Mouse (Mus musculus): ENCODE results near the gene Arhgap9. TPM values are rescaled to one million over a fixed set of nuclear protein-coding genes. Genes with fewer than 3 reads are reported as not detected.

Arhgap9 gene
- polyA plus RNA-seq, 3 experiments from 2014 or later, result 91.9 to 112 (median 108) TPM

DNA sequence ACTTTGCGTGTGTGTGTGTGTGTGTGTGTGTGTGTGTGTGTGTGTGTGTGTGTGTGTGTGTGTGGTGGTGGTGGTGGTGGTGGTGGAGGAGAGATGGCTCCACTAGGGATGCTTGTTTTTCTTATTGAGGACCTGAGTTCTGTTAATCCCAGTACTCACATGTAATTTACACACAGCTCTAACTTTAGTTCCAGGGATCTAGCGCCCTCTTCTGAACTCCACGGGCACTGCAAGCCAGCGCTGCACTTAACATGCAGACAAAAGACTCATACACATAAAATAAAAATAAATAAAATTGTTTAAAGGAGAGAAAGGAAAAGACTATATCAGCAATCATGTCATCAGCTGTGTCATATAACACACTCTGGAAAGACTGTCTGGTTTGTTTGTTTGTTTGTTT, 27.2 kb downstream of the Arhgap9 start:
- ATAC-seq, result no peak

DNA sequence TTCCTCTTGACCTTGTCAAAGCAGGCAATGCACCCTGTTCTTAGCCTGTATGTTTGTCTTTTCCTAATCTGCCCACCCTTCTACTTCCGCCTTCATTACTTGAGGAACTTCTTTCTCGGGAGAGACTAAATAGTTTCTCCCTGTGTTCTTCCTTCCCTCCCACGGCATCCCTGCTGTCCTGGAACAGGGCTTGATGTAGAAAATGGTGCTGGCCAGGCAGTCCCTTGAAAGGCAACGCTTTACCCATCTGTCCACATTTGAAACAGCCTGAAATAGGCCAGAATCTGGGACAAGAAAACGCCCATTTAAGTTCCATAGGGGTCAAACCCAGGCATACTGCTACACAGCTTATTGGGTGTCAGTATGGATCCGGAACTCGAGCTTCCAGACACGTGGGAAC, 28.0 kb downstream of the Arhgap9 start:
- ATAC-seq, result no peak

DNA sequence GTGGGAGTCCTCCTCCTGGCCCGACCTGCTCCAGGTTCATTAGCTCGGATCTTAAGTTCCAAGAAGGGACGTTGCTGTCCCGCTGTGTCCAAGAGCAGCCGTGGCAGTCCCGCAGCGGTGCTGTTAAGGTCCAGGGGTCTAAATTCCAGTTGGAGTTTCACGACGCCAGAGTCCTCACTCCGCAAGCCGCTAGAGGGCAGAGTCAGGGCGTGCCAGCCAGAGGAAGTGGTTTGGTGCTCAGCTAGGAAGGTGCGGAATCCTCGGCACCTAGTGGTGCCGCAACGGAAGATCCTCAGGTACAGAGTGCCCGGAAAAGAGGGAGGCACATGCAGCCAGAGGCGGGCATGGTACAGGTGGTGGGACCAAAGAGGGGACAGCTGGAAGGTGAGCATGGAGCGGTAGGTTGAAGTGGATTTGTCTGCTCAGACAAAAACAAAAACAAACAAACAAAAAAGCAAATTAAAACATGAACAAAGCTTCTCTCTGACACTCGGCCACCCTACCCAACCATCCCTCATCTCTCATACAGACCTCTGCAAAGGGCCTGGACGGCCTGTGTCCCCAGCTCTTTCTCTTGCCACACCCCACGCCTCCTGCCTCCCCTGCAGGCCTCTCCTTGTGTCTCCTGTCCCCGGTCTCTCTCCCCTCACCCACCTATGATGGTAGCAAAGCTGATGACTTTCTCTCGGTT, 29.0 kb downstream of the Arhgap9 start:
- ATAC-seq, result peak; percentile 99

DNA sequence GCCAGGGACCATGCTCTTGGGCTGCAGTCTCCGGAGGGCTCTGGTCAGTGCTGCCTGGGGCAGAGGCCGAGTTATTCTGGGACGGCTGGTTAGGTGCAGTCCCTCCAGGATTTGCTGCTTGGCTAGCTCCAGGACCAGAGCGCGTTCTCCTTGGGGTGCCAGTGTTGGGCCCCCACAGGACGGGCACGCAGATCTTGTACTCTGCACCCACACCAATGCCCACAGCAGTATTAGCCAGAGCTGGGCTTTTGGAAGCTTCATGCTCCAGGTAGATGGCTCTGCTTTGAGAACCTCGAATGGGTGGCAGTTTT, 29.5 kb downstream of the Arhgap9 start:
- ATAC-seq, result no peak

DNA sequence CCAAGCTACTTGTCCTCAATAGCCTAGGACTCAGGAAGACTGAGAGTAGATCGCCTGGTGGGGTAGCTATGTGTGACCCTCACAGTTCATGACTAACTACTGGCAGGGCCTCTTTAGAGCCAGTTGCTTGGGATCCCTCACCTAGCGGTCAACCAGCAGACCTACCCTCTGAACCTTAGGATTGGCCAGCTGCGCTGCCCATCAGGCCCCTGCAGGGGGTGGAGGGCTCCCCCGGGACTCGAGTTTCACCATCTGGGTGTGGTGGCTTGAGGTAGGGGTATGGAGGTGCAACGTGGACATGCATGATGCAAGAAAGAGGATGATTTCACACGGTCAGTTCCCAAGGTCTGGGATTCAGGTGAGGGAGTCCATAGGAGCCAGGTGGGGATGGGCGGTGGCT, 30.0 kb downstream of the Arhgap9 start:
- no peak for ATAC-seq

DNA sequence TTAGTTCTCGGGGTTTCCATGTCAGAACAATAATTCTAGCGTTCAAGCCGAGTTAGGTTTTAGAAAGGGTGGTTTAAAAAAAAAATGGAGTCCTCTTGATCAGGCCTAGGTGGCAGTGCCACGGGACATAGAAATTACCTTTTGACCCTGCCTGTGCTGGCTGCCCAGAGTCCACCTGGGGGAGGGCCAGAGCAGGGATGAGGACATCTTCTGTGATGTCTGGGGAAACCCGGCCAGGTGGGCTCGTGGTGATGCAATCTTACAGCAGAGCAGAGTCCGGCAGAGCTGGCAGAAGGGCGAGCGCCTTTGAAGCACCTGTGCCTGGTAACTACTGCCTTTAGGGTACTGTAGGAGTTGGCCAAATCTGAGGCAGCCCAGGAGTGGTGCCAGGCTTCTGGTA, 30.4 kb downstream of the Arhgap9 start:
- no peak for ATAC-seq

DNA sequence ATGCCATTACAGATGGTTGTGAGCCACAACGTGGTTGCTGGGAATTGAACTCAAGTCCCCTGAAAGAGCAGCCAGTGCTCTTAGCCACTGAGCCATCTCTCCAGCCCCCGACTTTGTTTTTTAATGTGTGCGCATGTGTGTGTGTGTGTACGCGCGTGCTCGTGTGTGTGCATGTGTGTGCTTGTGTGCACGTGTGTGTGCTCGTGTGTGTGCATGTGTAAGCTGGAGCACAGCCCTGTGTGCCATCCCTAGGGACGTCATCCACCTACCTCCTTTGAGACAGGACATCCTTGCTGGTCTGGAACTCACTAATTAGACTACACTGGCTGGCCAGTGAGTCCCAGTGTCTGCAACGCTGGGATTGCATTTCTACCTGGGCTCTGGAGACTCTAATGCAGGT, 31.0 kb downstream of the Arhgap9 start:
- no peak for ATAC-seq

DNA sequence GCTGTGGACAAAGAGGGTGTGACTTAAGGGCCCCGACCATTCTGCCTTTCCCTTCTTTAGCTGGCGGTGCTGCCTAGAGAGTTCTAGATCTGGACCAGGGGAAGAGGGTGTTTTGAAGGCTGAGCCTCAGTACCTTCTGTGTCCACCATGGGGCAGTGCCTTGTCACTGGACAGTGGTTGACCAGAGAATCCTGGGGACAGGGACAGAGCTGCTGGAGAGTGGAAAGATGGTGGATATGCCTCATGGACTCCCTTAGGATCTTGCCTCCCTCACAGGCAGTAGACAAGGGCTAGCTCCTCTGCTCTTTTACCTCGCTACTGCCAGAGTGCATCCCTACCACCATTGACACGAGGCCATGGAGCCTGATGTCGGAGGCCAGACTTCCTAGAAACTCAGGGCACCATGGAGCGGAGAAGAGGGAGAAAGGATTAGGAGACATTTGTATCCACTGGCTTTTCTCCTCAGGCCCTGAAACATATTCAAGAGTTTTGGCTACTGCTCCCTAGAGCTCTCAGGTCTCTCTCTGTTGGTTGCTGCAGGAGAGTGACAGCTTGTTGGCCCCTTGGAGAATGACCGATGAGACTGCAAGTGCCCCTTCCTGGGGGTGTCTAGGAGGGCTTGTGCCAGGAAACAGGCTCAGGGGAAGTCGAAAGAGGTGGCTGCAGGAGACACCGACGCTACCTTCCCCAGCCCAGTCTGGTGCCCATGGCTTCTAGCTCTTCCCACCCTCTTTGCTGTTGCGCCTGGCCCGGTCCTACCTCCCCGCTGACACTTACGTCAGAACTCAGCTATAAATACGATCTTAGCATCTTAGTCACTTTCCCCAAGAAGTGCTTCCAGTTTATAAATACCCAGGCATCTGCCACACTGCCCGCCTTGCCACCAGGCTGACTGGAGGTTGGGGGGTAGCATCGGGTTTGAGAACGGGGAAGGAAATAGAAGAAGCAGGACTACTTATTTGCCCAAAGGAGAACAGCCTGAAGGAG, 32.4 kb downstream of the Arhgap9 start, which contains the start of gene Inhbe:
Gene Inhbe (minus strand): TSS at position 503 of the 987 bp plus-strand sequence.
- no peak for ATAC-seq

DNA sequence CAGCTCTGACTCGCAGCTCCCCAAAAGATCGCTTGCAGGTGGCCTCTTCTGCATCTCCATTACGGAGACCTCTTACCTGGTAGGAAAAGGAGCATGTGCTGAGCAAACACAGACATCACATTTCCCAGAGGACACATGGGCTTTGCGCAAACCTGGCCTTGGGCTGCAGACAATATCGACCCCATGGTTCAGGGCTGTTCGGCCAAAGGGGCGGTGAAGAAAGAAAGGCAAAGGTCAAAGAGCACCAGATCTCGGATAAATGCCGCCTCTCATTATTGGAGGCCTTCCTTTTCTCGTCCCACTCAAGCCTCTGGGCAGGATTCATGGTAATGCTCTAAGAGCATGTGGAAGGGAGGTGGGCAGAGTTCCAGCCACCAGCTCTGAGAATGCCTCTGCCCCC, 33.6 kb downstream of the Arhgap9 start:
- no peak for ATAC-seq

DNA sequence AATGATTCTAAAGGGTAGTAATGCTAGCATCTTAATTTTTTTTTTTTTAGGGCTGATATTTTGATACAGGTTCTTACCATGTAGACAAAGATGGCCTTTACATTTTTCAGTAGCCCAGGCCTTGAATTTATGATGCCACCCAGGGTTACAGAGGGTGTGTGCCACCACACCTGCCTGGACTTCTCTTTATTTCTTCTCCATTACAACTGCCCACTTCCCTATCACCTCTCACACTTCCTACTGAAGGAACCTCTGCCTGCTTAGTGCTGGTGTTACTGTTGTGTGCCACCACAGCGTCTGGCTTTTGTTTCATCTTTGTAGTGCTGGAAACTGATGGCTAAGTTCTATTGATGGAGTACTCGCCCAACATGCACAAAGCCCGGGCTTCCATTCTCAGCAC, 39.0 kb downstream of the Arhgap9 start:
- no peak for ATAC-seq

DNA sequence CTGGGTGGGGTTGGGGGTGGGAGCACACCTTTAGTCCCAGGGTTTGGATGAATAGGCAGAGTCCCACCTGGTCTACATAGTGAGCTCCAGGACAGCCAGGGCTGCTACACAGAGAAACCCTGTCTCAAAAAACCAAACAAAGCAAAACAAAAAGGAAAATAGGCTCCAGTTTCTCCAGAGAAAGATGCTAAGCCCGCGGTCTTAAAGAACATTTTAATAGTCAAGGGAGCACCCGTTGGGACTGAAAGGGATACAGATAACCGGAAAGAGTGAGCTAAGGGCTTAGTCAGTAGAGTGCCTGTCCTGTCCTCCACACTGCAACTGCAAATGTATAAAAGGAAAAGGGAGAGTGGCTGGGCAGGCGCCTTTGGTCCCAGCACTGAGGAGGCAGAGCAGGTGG, 45.4 kb downstream of the Arhgap9 start:
- no peak for ATAC-seq

DNA sequence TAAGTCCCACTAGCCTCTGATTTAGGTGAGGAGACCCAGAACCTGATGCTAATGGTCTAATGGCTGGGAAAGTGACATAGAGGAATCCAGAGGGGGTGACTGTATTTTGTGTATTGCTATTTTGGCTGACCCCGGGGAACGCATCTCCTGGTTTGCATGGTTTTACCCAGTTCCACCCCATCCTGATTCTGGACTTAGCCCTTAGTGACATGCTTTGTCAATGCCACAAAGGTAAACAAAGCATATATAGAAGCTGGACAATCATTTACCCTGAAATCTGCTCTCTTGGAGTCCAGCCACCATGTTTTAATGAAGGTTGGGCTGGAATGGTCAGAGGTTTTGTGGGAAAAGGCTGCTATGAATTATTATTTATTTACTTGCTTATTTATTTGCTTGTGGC, 46.5 kb downstream of the Arhgap9 start:
- no peak for ATAC-seq

DNA sequence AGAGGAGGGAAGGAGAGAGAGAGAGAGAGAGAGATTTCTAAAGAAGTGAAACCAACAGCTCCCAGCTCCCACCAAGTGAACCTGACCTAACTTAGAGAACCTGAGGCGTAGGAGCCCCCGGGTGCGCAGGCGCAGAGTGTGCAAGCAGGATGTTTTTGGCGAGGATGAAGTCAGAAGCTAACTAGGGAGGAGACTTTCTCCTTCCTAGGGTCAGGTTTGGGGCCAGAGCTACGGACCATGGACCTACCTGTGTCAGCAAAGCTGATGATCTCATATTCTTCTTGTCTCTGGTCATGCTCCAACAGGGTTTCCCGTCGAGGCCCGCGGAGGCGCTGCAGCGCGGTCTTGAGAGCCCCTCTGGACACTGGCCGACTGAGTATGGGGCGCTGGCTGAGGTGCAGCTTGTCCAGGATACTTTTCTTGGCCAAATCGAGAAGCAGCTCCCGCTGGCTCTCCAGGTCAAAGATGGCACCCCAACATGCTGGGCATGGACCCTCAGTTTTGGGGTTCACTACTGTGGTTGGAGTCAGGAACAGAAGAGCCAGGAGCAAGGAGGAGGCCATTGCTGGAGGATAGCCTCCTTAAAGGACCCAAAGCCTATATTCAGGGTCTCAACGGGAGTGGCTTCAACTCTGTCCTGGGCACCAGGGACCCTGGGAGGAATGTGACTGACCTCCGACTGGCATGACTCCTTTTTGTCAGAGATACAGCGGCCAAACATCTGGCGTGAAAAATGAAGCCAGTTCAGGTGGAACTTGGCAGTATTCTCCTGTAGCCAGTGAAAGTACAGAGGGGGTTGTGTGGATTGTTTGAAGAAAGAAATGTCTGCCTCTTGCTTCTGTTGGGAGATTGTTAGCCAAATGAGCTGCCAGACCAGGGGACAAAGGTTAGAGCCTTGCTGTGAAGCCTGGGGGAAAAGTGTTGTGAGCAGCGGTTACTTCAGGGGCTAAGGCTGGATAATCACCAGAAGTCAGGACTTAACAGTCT, 48.4 kb downstream of the Arhgap9 start, which contains the start of gene Inhbc:
Gene Inhbc (minus strand): TSS at position 598 of the 987 bp plus-strand sequence.
- no peak for ATAC-seq

DNA sequence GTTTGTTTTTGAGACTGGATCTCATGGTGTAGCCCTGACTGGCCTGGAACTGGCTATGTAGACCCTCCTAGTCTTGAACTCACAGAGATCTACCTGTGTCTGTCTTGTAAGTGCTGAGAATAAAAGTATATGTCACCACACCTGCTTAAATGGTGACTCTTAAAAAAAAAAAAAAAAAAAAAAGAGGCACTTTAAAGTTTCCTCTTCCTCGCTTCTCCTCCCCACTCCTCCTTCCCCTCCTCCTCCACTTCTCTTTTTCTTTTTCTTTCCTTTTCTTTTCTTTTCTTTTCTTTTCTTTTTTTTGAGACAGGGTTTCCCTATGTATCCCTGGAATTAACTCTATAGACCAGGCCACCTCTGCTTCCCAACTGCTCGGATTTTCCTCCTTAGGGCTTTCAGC, 49.3 kb downstream of the Arhgap9 start:
- no peak for ATAC-seq

DNA sequence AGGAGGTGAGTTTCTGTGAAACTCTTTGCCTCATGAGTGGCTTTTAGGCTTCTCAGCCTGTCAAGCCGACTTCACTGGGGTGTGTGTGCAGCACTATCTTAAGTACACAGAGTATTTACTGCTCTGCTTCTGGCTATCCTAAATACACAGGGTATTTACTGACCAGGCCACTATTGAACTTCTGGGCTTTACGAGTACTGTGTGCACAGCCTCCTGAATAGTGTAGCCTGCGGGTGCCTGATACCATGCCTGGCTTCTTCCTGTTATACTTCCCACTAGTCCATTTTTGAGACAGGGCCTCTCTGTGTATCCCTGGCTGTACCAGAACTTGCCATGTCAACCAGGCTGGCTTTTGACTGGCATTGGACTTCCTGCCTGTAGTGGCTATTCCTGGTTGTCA, 55.9 kb downstream of the Arhgap9 start:
- ATAC-seq, result no peak

Other genes with a start within 250 kb of the Arhgap9 start
- gene Agap2, start 246.7 kb upstream of the Arhgap9 start, polyA plus RNA-seq (2017; shearing (Covaris generic)), result 10 to 100 TPM; 25.9 to 32.1 (median 31.2) TPM
- gene Os9, start 200.8 kb upstream of the Arhgap9 start, polyA plus RNA-seq (2017; shearing (Covaris generic)), result 10 to 100 TPM; 61.9 to 81.5 (median 75.8) TPM
- 100 to 1,000 TPM; 181 to 204 (median 188) TPM for gene B4galnt1, start 156.7 kb upstream of the Arhgap9 start, polyA plus RNA-seq (2017; shearing (Covaris generic))
- 1 to 10 TPM; 3.2 to 4.3 (median 3.2) TPM for gene Slc26a10, start 141.3 kb upstream of the Arhgap9 start, polyA plus RNA-seq (2017; shearing (Covaris generic))
- under 1 TPM in 1 of 3 experiments, not detected in 2; 0.20 TPM for gene Arhgef25, start 131.9 kb upstream of the Arhgap9 start, polyA plus RNA-seq (2017; shearing (Covaris generic))
- 10 to 100 TPM; 35.2 to 56.0 (median 47.0) TPM for gene Dtx3, start 126.2 kb upstream of the Arhgap9 start, polyA plus RNA-seq (2017; shearing (Covaris generic))
- gene Pip4k2c, start 110.4 kb upstream of the Arhgap9 start, polyA plus RNA-seq (2017; shearing (Covaris generic)), result 10 to 100 TPM; 25.7 to 32.1 (median 26.0) TPM
- under 1 TPM in 2 of 3 experiments, not detected in 1; 0.16 to 0.19 TPM for gene Kif5a, start 58.6 kb upstream of the Arhgap9 start, polyA plus RNA-seq (2017; shearing (Covaris generic))
- gene Dctn2, start 55.6 kb upstream of the Arhgap9 start, polyA plus RNA-seq (2017; shearing (Covaris generic)), result 10 to 100 TPM; 54.0 to 61.1 (median 56.9) TPM
- gene Mbd6, start 32.9 kb upstream of the Arhgap9 start, polyA plus RNA-seq (2017; shearing (Covaris generic)), result 10 to 100 TPM in 1 of 3 experiments, 1 to 10 TPM in 2; 4.0 to 11.8 (median 6.4) TPM
- 10 to 100 TPM; 20.7 to 28.9 (median 21.3) TPM for gene Mars, start 10.2 kb upstream of the Arhgap9 start, polyA plus RNA-seq (2017; shearing (Covaris generic))
- under 1 TPM in 2 of 3 experiments, not detected in 1; 0.49 to 0.56 TPM for gene Gli1, start 20.0 kb downstream of the Arhgap9 start, polyA plus RNA-seq (2017; shearing (Covaris generic))
- gene Inhbe, start 32.4 kb downstream of the Arhgap9 start, polyA plus RNA-seq (2017; shearing (Covaris generic)), result not detected
- gene Inhbc, start 48.5 kb downstream of the Arhgap9 start, polyA plus RNA-seq (2017; shearing (Covaris generic)), result not detected
- gene R3hdm2, start 58.4 kb downstream of the Arhgap9 start, polyA plus RNA-seq (2017; shearing (Covaris generic)), result 10 to 100 TPM; 11.8 to 17.6 (median 12.0) TPM
- under 1 TPM in 1 of 3 experiments, not detected in 2; 0.35 TPM for gene Stac3, start 179.7 kb downstream of the Arhgap9 start, polyA plus RNA-seq (2017; shearing (Covaris generic))
- gene Ndufa4l2, start 193.0 kb downstream of the Arhgap9 start, polyA plus RNA-seq (2017; shearing (Covaris generic)), result not detected
- gene Shmt2, start 200.5 kb downstream of the Arhgap9 start, polyA plus RNA-seq (2017; shearing (Covaris generic)), result 10 to 100 TPM; 38.2 to 43.2 (median 42.9) TPM
- not detected for gene Nxph4, start 212.6 kb downstream of the Arhgap9 start, polyA plus RNA-seq (2017; shearing (Covaris generic))